Mouse (Mus musculus): ENCODE measurements around the gene Rom1. TPM values are rescaled to one million over a fixed set of nuclear protein-coding genes. Genes with fewer than 3 reads are reported as not detected.

Rom1 gene
- polyA plus RNA-seq, 1 experiment from 2014 or later = 4.0 TPM

GRCm38 (mm10) chr19:8892829-8893766 lies 36.1 kb downstream of the Rom1 start, which contains the start of gene Ints5:
TSS of gene Ints5 (plus strand) at chr19:8893005.
- no peaks in the 10 kb centered on the region for H3K27me3 ChIP-seq
- peak within 1 kb of the TSS; percentile 90 for H3K27ac ChIP-seq
- H3K4me2 ChIP-seq = peak within 1 kb of the TSS; percentile 79
- H3K4me1 ChIP-seq = peaks cover 37% of the 10 kb centered on the region
- H3K9ac ChIP-seq = peak within 1 kb of the TSS; percentile 84
- peaks cover 30% of the 10 kb centered on the region for H3K36me3 ChIP-seq
- no peaks in the 10 kb centered on the region for H3K9me3 ChIP-seq
- peak within 1 kb of the TSS; percentile 79 for H3K4me3 ChIP-seq
- WGBS = 2% methylated on average over 54 of the region's 54 CpGs
- ATAC-seq (ENCODE audit: insufficient number of reproducible peaks, low FRiP score, low TSS enrichment, low read depth) = peak; percentile 30; the same call in 1 of the 2 replicates

GRCm38 (mm10) chr19:8888511-8889385 lies 40.4 kb downstream of the Rom1 start, which contains the start of the genes 1810009A15Rik and Gm49416:
TSS of gene 1810009A15Rik (plus strand) at chr19:8888853.
TSS of gene Gm49416 (plus strand) at chr19:8888926.
- ATAC-seq (ENCODE audit: insufficient number of reproducible peaks, low FRiP score, low TSS enrichment, low read depth) = peak; percentile 92
- Histone ChIP-seq H3K9ac (peak within 1 kb of the TSS; percentile 89), H3K4me1 (peaks cover 20% of the 10 kb centered on the region), H3K9me3 (no peaks in the 10 kb centered on the region), H3K27ac (peak within 1 kb of the TSS; percentile 92), H3K36me3 (peaks cover 9% of the 10 kb centered on the region), H3K4me2 (peak within 1 kb of the TSS; percentile 67), H3K27me3 (no peaks in the 10 kb centered on the region), H3K4me3 (peak within 1 kb of the TSS; percentile 64)
- under 1% methylated on average over 58 of the region's 58 CpGs for WGBS

- H3K9me3 ChIP-seq = no peaks in the 10 kb centered on the region
- peak overlapping the region; percentile 89 for H3K9ac ChIP-seq
- H3K4me1 ChIP-seq = peaks cover 16% of the 10 kb centered on the region
- 14% methylated on average over 19 of the region's 19 CpGs for WGBS
- no peaks in the 10 kb centered on the region for H3K27me3 ChIP-seq
- H3K36me3 ChIP-seq = peaks cover 9% of the 10 kb centered on the region
- no peak for ATAC-seq (ENCODE audit: insufficient number of reproducible peaks, low FRiP score, low TSS enrichment, low read depth)
- peak overlapping the region; percentile 64 for H3K4me3 ChIP-seq
- H3K4me2 ChIP-seq = peak overlapping the region; percentile 67
- peak overlapping the region; percentile 92 for H3K27ac ChIP-seq
These were observed 41.3 kb downstream of the Rom1 start for GRCm38 (mm10) chr19:8887585-8888463.

- 55% methylated on average over 1 of the region's 1 CpGs for WGBS
- no peak for ATAC-seq (ENCODE audit: insufficient number of reproducible peaks, low FRiP score, low TSS enrichment, low read depth)
- H3K27me3 ChIP-seq = no peaks in the 10 kb centered on the region
- peaks cover 14% of the 10 kb centered on the region for H3K4me1 ChIP-seq
- no peaks in the 10 kb centered on the region for H3K9me3 ChIP-seq
- peaks cover 9% of the 10 kb centered on the region for H3K36me3 ChIP-seq
- peak overlapping the region; percentile 92 for H3K27ac ChIP-seq
- no peak overlapping the region for H3K9ac ChIP-seq
- peak overlapping the region; percentile 67; the same call in 1 of the 2 replicates for H3K4me2 ChIP-seq
- peak overlapping the region; percentile 64 for H3K4me3 ChIP-seq
These were observed 42.1 kb downstream of the Rom1 start for GRCm38 (mm10) chr19:8886916-8887584.

GRCm38 (mm10) chr19:8883616-8884015 lies 45.5 kb downstream of the Rom1 start, which contains the start of the genes Lbhd1 and Gm49403:
TSS of gene Lbhd1 (plus strand) at chr19:8883732.
TSS of gene Gm49403 (plus strand) at chr19:8883930.
- H3K27ac ChIP-seq = no peak within 1 kb of the TSS
- no peaks in the 10 kb centered on the region for H3K9me3 ChIP-seq
- H3K4me3 ChIP-seq = no peak within 1 kb of the TSS
- peaks cover 17% of the 10 kb centered on the region for H3K4me1 ChIP-seq
- H3K4me2 ChIP-seq = no peak within 1 kb of the TSS
- ATAC-seq (ENCODE audit: insufficient number of reproducible peaks, low FRiP score, low TSS enrichment, low read depth) = no peak
- H3K36me3 ChIP-seq = 0 out of 2 replicates have a peak, but pooled peaks cover 2% of the 10 kb centered on the region
- H3K27me3 ChIP-seq = no peaks in the 10 kb centered on the region
- no peak within 1 kb of the TSS for H3K9ac ChIP-seq
- whole genome bisulfite sequencing = 73% methylated on average over 3 of the region's 3 CpGs

- ATAC-seq (ENCODE audit: insufficient number of reproducible peaks, low FRiP score, low TSS enrichment, low read depth) = no peak
- H3K4me2 ChIP-seq = peak overlapping the region; percentile 65
- H3K9me3 ChIP-seq = no peaks in the 10 kb centered on the region
- no peaks in the 10 kb centered on the region for H3K27me3 ChIP-seq
- H3K36me3 ChIP-seq = peaks cover 23% of the 10 kb centered on the region
- H3K4me1 ChIP-seq = peaks cover 10% of the 10 kb centered on the region; the same call in 1 of the 2 replicates
- WGBS = 15% methylated on average over 3 of the region's 3 CpGs
- peak overlapping the region; percentile 79; the same call in 1 of the 2 replicates for H3K9ac ChIP-seq
- H3K4me3 ChIP-seq = peak overlapping the region; percentile 71
- H3K27ac ChIP-seq = peak overlapping the region; percentile 88
These were observed 48.1 kb downstream of the Rom1 start for GRCm38 (mm10) chr19:8881034-8881392.

GRCm38 (mm10) chr19:8880311-8881033 lies 48.7 kb downstream of the Rom1 start, which contains the start of gene Uqcc3:
TSS of gene Uqcc3 (minus strand) at chr19:8880923.
- no peaks in the 10 kb centered on the region for H3K27me3 ChIP-seq
- H3K9ac ChIP-seq = peak within 1 kb of the TSS; percentile 79
- peak within 1 kb of the TSS; percentile 65 for H3K4me2 ChIP-seq
- under 1% methylated on average over 42 of the region's 42 CpGs for WGBS
- H3K4me1 ChIP-seq = peaks cover 10% of the 10 kb centered on the region; the same call in 1 of the 2 replicates
- H3K4me3 ChIP-seq = peak within 1 kb of the TSS; percentile 71
- peak within 1 kb of the TSS; percentile 88 for H3K27ac ChIP-seq
- ATAC-seq (ENCODE audit: insufficient number of reproducible peaks, low FRiP score, low TSS enrichment, low read depth) = peak; percentile 89
- H3K9me3 ChIP-seq = no peaks in the 10 kb centered on the region
- peaks cover 27% of the 10 kb centered on the region for H3K36me3 ChIP-seq

Small RNA genes within 50 kb of the gene (microRNA-seq; reads per million reads assigned to microRNA genes)
- gene Mir5136 = not detected

Other genes with a start within 250 kb of the Rom1 start
- gene Slc3a2, start 206.0 kb downstream of the Rom1 start, polyA plus RNA-seq (2015; fragmentation: Nextera tagmentation; extraction: Ambion mirVana) = 118 and 148 TPM in 2 replicates
- 93.8 and 96.0 TPM in 2 replicates for gene Wdr74, start 193.5 kb downstream of the Rom1 start, polyA plus RNA-seq (2015; fragmentation: Nextera tagmentation; extraction: Ambion mirVana)
- gene 1700092M07Rik, start 188.6 kb downstream of the Rom1 start, polyA plus RNA-seq (2015; fragmentation: Nextera tagmentation; extraction: Ambion mirVana) = 1.7 and 2.3 TPM in 2 replicates
- 185 and 189 TPM in 2 replicates for gene Stx5a, start 187.9 kb downstream of the Rom1 start, polyA plus RNA-seq (2015; fragmentation: Nextera tagmentation; extraction: Ambion mirVana)
- 171 and 188 TPM in 2 replicates for gene Nxf1, start 172.3 kb downstream of the Rom1 start, polyA plus RNA-seq (2015; fragmentation: Nextera tagmentation; extraction: Ambion mirVana)
- gene Tmem223, start 158.4 kb downstream of the Rom1 start, polyA plus RNA-seq (2015; fragmentation: Nextera tagmentation; extraction: Ambion mirVana) = 141 and 155 TPM in 2 replicates
- 78.4 and 81.7 TPM in 2 replicates for gene Tmem179b, start 154.9 kb downstream of the Rom1 start, polyA plus RNA-seq (2015; fragmentation: Nextera tagmentation; extraction: Ambion mirVana)
- 24.9 and 25.3 TPM in 2 replicates for gene Taf6l, start 142.9 kb downstream of the Rom1 start, polyA plus RNA-seq (2015; fragmentation: Nextera tagmentation; extraction: Ambion mirVana)
- 149 and 152 TPM in 2 replicates for gene Polr2g, start 130.8 kb downstream of the Rom1 start, polyA plus RNA-seq (2015; fragmentation: Nextera tagmentation; extraction: Ambion mirVana)
- 4.6 and 4.8 TPM in 2 replicates for gene Zbtb3, start 126.8 kb downstream of the Rom1 start, polyA plus RNA-seq (2015; fragmentation: Nextera tagmentation; extraction: Ambion mirVana)
- gene Ttc9c, start 110.0 kb downstream of the Rom1 start, polyA plus RNA-seq (2015; fragmentation: Nextera tagmentation; extraction: Ambion mirVana) = 50.4 and 56.8 TPM in 2 replicates
- gene Hnrnpul2, start 109.3 kb downstream of the Rom1 start, polyA plus RNA-seq (2015; fragmentation: Nextera tagmentation; extraction: Ambion mirVana) = 5.4 and 5.6 TPM in 2 replicates
- not detected in 2 replicates for gene AC129217.1, start 99.6 kb downstream of the Rom1 start, polyA plus RNA-seq (2015; fragmentation: Nextera tagmentation; extraction: Ambion mirVana)
- 77.4 and 93.6 TPM in 2 replicates for gene Bscl2, start 91.9 kb downstream of the Rom1 start, polyA plus RNA-seq (2015; fragmentation: Nextera tagmentation; extraction: Ambion mirVana)
- 2.0 and 3.0 TPM in 2 replicates for gene Gng3, start 90.2 kb downstream of the Rom1 start, polyA plus RNA-seq (2015; fragmentation: Nextera tagmentation; extraction: Ambion mirVana)
- gene Lrrn4cl, start 78.6 kb downstream of the Rom1 start, polyA plus RNA-seq (2015; fragmentation: Nextera tagmentation; extraction: Ambion mirVana) = 3.1 and 4.3 TPM in 2 replicates
- 173 and 176 TPM in 2 replicates for gene Ubxn1, start 57.9 kb downstream of the Rom1 start, polyA plus RNA-seq (2015; fragmentation: Nextera tagmentation; extraction: Ambion mirVana)
- gene Uqcc3, start 48.4 kb downstream of the Rom1 start, polyA plus RNA-seq (2015; fragmentation: Nextera tagmentation; extraction: Ambion mirVana) = 65.9 and 69.1 TPM in 2 replicates
- gene Lbhd1, start 45.6 kb downstream of the Rom1 start, polyA plus RNA-seq (2015; fragmentation: Nextera tagmentation; extraction: Ambion mirVana) = 69.3 and 76.7 TPM in 2 replicates
- gene Gm49403, start 45.4 kb downstream of the Rom1 start, polyA plus RNA-seq (2015; fragmentation: Nextera tagmentation; extraction: Ambion mirVana) = not detected in 2 replicates
- 76.8 and 80.9 TPM in 2 replicates for gene 1810009A15Rik, start 40.5 kb downstream of the Rom1 start, polyA plus RNA-seq (2015; fragmentation: Nextera tagmentation; extraction: Ambion mirVana)
- not detected in 2 replicates for gene Gm49416, start 40.4 kb downstream of the Rom1 start, polyA plus RNA-seq (2015; fragmentation: Nextera tagmentation; extraction: Ambion mirVana)
- 38.6 and 42.0 TPM in 2 replicates for gene Ints5, start 36.4 kb downstream of the Rom1 start, polyA plus RNA-seq (2015; fragmentation: Nextera tagmentation; extraction: Ambion mirVana)
- 97.4 and 102 TPM in 2 replicates for gene Ganab, start 31.3 kb downstream of the Rom1 start, polyA plus RNA-seq (2015; fragmentation: Nextera tagmentation; extraction: Ambion mirVana)
- 47.1 and 48.6 TPM in 2 replicates for gene B3gat3, start 9.0 kb downstream of the Rom1 start, polyA plus RNA-seq (2015; fragmentation: Nextera tagmentation; extraction: Ambion mirVana)
- 41.8 and 42.7 TPM in 2 replicates for gene Eml3, start 196 bp upstream of the Rom1 start, polyA plus RNA-seq (2015; fragmentation: Nextera tagmentation; extraction: Ambion mirVana)
- 155 and 160 TPM in 2 replicates for gene Mta2, start 12.5 kb upstream of the Rom1 start, polyA plus RNA-seq (2015; fragmentation: Nextera tagmentation; extraction: Ambion mirVana)
- gene Tut1, start 24.5 kb upstream of the Rom1 start, polyA plus RNA-seq (2015; fragmentation: Nextera tagmentation; extraction: Ambion mirVana) = 29.3 and 30.0 TPM in 2 replicates
- 467 and 482 TPM in 2 replicates for gene Eef1g, start 37.7 kb upstream of the Rom1 start, polyA plus RNA-seq (2015; fragmentation: Nextera tagmentation; extraction: Ambion mirVana)
- 96.4 and 104 TPM in 2 replicates for gene Ahnak, start 59.9 kb upstream of the Rom1 start, polyA plus RNA-seq (2015; fragmentation: Nextera tagmentation; extraction: Ambion mirVana)
- 0.98 and 1.2 TPM in 2 replicates for gene Scgb1a1, start 158.6 kb upstream of the Rom1 start, polyA plus RNA-seq (2015; fragmentation: Nextera tagmentation; extraction: Ambion mirVana)
- gene Asrgl1, start 206.3 kb upstream of the Rom1 start, polyA plus RNA-seq (2015; fragmentation: Nextera tagmentation; extraction: Ambion mirVana) = 11.5 and 14.1 TPM in 2 replicates

All from limb, embryonic 15.5 days (tissue).